Mouse (Mus musculus) testis, adult 2 months (tissue): ENCODE measurements around the gene Lemd1.

Source experiments
- CTCF ChIP-seq: fragments of 200-500 bp; IDR thresholded peaks from 2 replicates; pipeline ENCODE4 v1.5.1; 2012; ENCODE audit warnings: low read depth, mild to moderate bottlenecking, inconsistent platforms, low read length, moderate library complexity; ENCODE audit not compliant: control insufficient read depth, insufficient read depth, insufficient replicate concordance
- POLR2A ChIP-seq: fragments of 200-500 bp; IDR thresholded peaks from 2 replicates; pipeline ENCODE4 v1.6.1; 2012; ENCODE audit warnings: low read depth, mild to moderate bottlenecking, inconsistent platforms, low read length, moderate library complexity; ENCODE audit not compliant: control insufficient read depth

- no peak for TF ChIP-seq CTCF
- no peak for TF ChIP-seq POLR2A
Measured at GRCm38 (mm10) chr1:132200562-132201510, 9.6 kb downstream of the Lemd1 start.
